Mouse (Mus musculus) neutrophil, adult 5-6 weeks (primary cell): ENCODE results near the gene Klkb1. TPM values are rescaled to one million over a fixed set of nuclear protein-coding genes. Genes with fewer than 3 reads are reported as not detected.

Source experiments
- total RNA-seq: library from RNA; stranded (forward); fragments of 200-1000 nt; gene quantifications from 2 replicates; pipeline ENCODE4 v1.2.3, GENCODE M21; 2017

The Klkb1 gene
- total RNA-seq, 1 experiment from 2014 or later = not detected

Other genes with a start within 250 kb of the Klkb1 start
- not detected in 2 replicates for gene Mtnr1a, start 225.7 kb downstream of the Klkb1 start, total RNA-seq
- gene F11, start 32.8 kb downstream of the Klkb1 start, total RNA-seq = not detected in 2 replicates
- gene Gm45753, start 13.6 kb upstream of the Klkb1 start, total RNA-seq = not detected in 2 replicates
- 12.7 and 14.5 TPM in 2 replicates for gene Cyp4v3, start 38.4 kb upstream of the Klkb1 start, total RNA-seq
- not detected in 2 replicates for gene Fam149a, start 87.4 kb upstream of the Klkb1 start, total RNA-seq
- 0.35 and 0.98 TPM in 2 replicates for gene Tlr3, start 116.2 kb upstream of the Klkb1 start, total RNA-seq
- gene Sorbs2, start 212.9 kb upstream of the Klkb1 start, total RNA-seq = 0.25 and 0.93 TPM in 2 replicates